Mouse (Mus musculus): ENCODE results near the gene Ets1. TPM values are rescaled to one million over a fixed set of nuclear protein-coding genes. Genes with fewer than 3 reads are reported as not detected.

Ets1 gene
- polyA plus RNA-seq (2015; fragmentation: Nextera tagmentation; extraction: Ambion mirVana): 41.3 and 45.9 TPM in 2 replicates

GRCm38 (mm10) chr9:32635627-32636385 lies at the start of gene Ets1:
Gene Ets1, plus strand, starts transcription at chr9:32636221.
- peak within 1 kb of the TSS; percentile 32 for H3K4me3 ChIP-seq (replicated peaks)
- no peak within 1 kb of the TSS for H3K27ac ChIP-seq
- H3K27me3 ChIP-seq (replicated peaks): 0 out of 2 replicates have a peak, but pooled peaks cover 6% of the 10 kb centered on the region
- H3K36me3 ChIP-seq: no peaks in the 10 kb centered on the region
- H3K9me3 ChIP-seq: no peaks in the 10 kb centered on the region
- no peak for ATAC-seq (ENCODE audit: insufficient read depth, low FRiP score, low read depth)
- H3K4me1 ChIP-seq: no peaks in the 10 kb centered on the region
- H3K4me2 ChIP-seq: peak within 1 kb of the TSS; percentile 48
- no peak within 1 kb of the TSS for H3K9ac ChIP-seq
- 4% methylated on average over 10 of the region's 10 CpGs for WGBS

- Histone ChIP-seq H3K4me3 (replicated peaks) (no peak overlapping the region), H3K9ac (no peak overlapping the region), H3K9me3 (no peaks in the 10 kb centered on the region), H3K36me3 (no peaks in the 10 kb centered on the region), H3K27ac (no peak overlapping the region), H3K27me3 (replicated peaks) (no peaks in the 10 kb centered on the region), H3K4me2 (no peak overlapping the region), H3K4me1 (0 out of 2 replicates have a peak, but pooled peaks cover under 1% of the 10 kb centered on the region)
- 8% methylated on average over 8 of the region's 8 CpGs for WGBS
- no peak for ATAC-seq (ENCODE audit: insufficient read depth, low FRiP score, low read depth)
Observed at GRCm38 (mm10) chr9:32589900-32590299, 46.1 kb upstream of the Ets1 start.

GRCm38 (mm10) chr9:32590571-32590970 lies 45.5 kb upstream of the Ets1 start:
- 76% methylated on average over 5 of the region's 5 CpGs for WGBS
- no peak overlapping the region for H3K4me3 ChIP-seq (replicated peaks)
- no peak overlapping the region for H3K4me2 ChIP-seq
- no peak overlapping the region for H3K9ac ChIP-seq
- H3K4me1 ChIP-seq: 0 out of 2 replicates have a peak, but pooled peaks cover 3% of the 10 kb centered on the region
- H3K9me3 ChIP-seq: no peaks in the 10 kb centered on the region
- no peaks in the 10 kb centered on the region for H3K36me3 ChIP-seq
- H3K27ac ChIP-seq: no peak overlapping the region
- H3K27me3 ChIP-seq (replicated peaks): no peaks in the 10 kb centered on the region
- ATAC-seq (ENCODE audit: insufficient read depth, low FRiP score, low read depth): no peak

GRCm38 (mm10) chr9:32591732-32592582 lies 44.1 kb upstream of the Ets1 start:
- no peaks in the 10 kb centered on the region for H3K27me3 ChIP-seq (replicated peaks)
- ATAC-seq (ENCODE audit: insufficient read depth, low FRiP score, low read depth): peak; percentile 74
- 11% methylated on average over 14 of the region's 14 CpGs for WGBS

GRCm38 (mm10) chr9:32592583-32592890 lies 43.5 kb upstream of the Ets1 start:
- no peak overlapping the region for H3K4me3 ChIP-seq (replicated peaks)
- 0 out of 2 replicates have a peak, but pooled peaks cover 3% of the 10 kb centered on the region for H3K4me1 ChIP-seq
- no peak overlapping the region for H3K9ac ChIP-seq
- no peak for ATAC-seq (ENCODE audit: insufficient read depth, low FRiP score, low read depth)
- H3K9me3 ChIP-seq: no peaks in the 10 kb centered on the region
- no peak overlapping the region for H3K27ac ChIP-seq
- H3K27me3 ChIP-seq (replicated peaks): no peaks in the 10 kb centered on the region
- H3K36me3 ChIP-seq: no peaks in the 10 kb centered on the region
- no peak overlapping the region for H3K4me2 ChIP-seq
- 60% methylated on average over 2 of the region's 2 CpGs for WGBS

More at GRCm38 (mm10) chr9:32591732-32592582, 44.1 kb upstream of the Ets1 start:
- Histone ChIP-seq H3K36me3 (no peaks in the 10 kb centered on the region), H3K4me2 (no peak overlapping the region), H3K9ac (no peak overlapping the region), H3K4me3 (replicated peaks) (no peak overlapping the region), H3K4me1 (0 out of 2 replicates have a peak, but pooled peaks cover 3% of the 10 kb centered on the region), H3K9me3 (no peaks in the 10 kb centered on the region), H3K27ac (no peak overlapping the region)

- Histone ChIP-seq H3K4me3 (replicated peaks) (no peak overlapping the region), H3K4me2 (no peak overlapping the region), H3K27ac (no peak overlapping the region), H3K9ac (no peak overlapping the region), H3K9me3 (no peaks in the 10 kb centered on the region), H3K4me1 (0 out of 2 replicates have a peak, but pooled peaks cover 3% of the 10 kb centered on the region), H3K27me3 (replicated peaks) (no peaks in the 10 kb centered on the region), H3K36me3 (no peaks in the 10 kb centered on the region)
- WGBS: 19% methylated on average over 1 of the region's 1 CpGs
- ATAC-seq (ENCODE audit: insufficient read depth, low FRiP score, low read depth): no peak
Observed at GRCm38 (mm10) chr9:32593816-32594215, 42.2 kb upstream of the Ets1 start.

GRCm38 (mm10) chr9:32594346-32594745 lies 41.7 kb upstream of the Ets1 start:
- WGBS: 28% methylated on average over 4 of the region's 4 CpGs
- Histone ChIP-seq H3K27me3 (replicated peaks) (no peaks in the 10 kb centered on the region), H3K27ac (no peak overlapping the region), H3K36me3 (no peaks in the 10 kb centered on the region), H3K9me3 (no peaks in the 10 kb centered on the region), H3K4me3 (replicated peaks) (no peak overlapping the region), H3K4me2 (no peak overlapping the region), H3K4me1 (0 out of 2 replicates have a peak, but pooled peaks cover 3% of the 10 kb centered on the region), H3K9ac (no peak overlapping the region)
- no peak for ATAC-seq (ENCODE audit: insufficient read depth, low FRiP score, low read depth)

GRCm38 (mm10) chr9:32595076-32595820 lies 40.8 kb upstream of the Ets1 start:
- Histone ChIP-seq H3K4me3 (replicated peaks) (no peak overlapping the region), H3K4me2 (no peak overlapping the region), H3K9ac (no peak overlapping the region), H3K36me3 (no peaks in the 10 kb centered on the region), H3K27ac (no peak overlapping the region), H3K4me1 (0 out of 2 replicates have a peak, but pooled peaks cover 3% of the 10 kb centered on the region), H3K9me3 (no peaks in the 10 kb centered on the region), H3K27me3 (replicated peaks) (no peaks in the 10 kb centered on the region)
- 51% methylated on average over 7 of the region's 7 CpGs for WGBS
- no peak for ATAC-seq (ENCODE audit: insufficient read depth, low FRiP score, low read depth)

GRCm38 (mm10) chr9:32596366-32596765 lies 39.7 kb upstream of the Ets1 start:
- Histone ChIP-seq H3K27me3 (replicated peaks) (no peaks in the 10 kb centered on the region), H3K9ac (no peak overlapping the region), H3K36me3 (no peaks in the 10 kb centered on the region), H3K4me2 (no peak overlapping the region), H3K9me3 (no peaks in the 10 kb centered on the region), H3K4me1 (0 out of 2 replicates have a peak, but pooled peaks cover 3% of the 10 kb centered on the region), H3K27ac (no peak overlapping the region), H3K4me3 (replicated peaks) (no peak overlapping the region)
- 75% methylated on average over 8 of the region's 8 CpGs for WGBS
- ATAC-seq (ENCODE audit: insufficient read depth, low FRiP score, low read depth): no peak

GRCm38 (mm10) chr9:32601953-32602352 lies 34.1 kb upstream of the Ets1 start:
- 82% methylated on average over 5 of the region's 5 CpGs for WGBS
- Histone ChIP-seq H3K27me3 (replicated peaks) (no peaks in the 10 kb centered on the region), H3K4me3 (replicated peaks) (no peak overlapping the region), H3K9ac (no peak overlapping the region), H3K4me2 (no peak overlapping the region), H3K4me1 (no peaks in the 10 kb centered on the region), H3K27ac (no peak overlapping the region), H3K9me3 (no peaks in the 10 kb centered on the region), H3K36me3 (no peaks in the 10 kb centered on the region)
- ATAC-seq (ENCODE audit: insufficient read depth, low FRiP score, low read depth): no peak

GRCm38 (mm10) chr9:32603097-32603496 lies 32.9 kb upstream of the Ets1 start:
- Histone ChIP-seq H3K27ac (no peak overlapping the region), H3K36me3 (no peaks in the 10 kb centered on the region), H3K4me2 (no peak overlapping the region), H3K27me3 (replicated peaks) (no peaks in the 10 kb centered on the region), H3K9me3 (no peaks in the 10 kb centered on the region), H3K9ac (no peak overlapping the region), H3K4me1 (0 out of 2 replicates have a peak, but pooled peaks cover 5% of the 10 kb centered on the region), H3K4me3 (replicated peaks) (no peak overlapping the region)
- ATAC-seq (ENCODE audit: insufficient read depth, low FRiP score, low read depth): no peak; the same call in 1 of the 2 replicates
- WGBS: 72% methylated on average over 7 of the region's 7 CpGs
